In genomic region chr2:143900821-143901351, GRCm38 (mm10) we compare ENCODE assay signal across 18 mouse cellular contexts. TPM values are rescaled to one million over a fixed set of nuclear protein-coding genes. Genes with fewer than 3 reads are reported as not detected.
DNase-seq lines count a peak whose midpoint lies in the region; ATAC-seq and TF ChIP-seq lines count a peak whose summit lies in the region.
"Had no signal": no experiment of that assay in that cellular context is flagged by ENCODE, and none has a peak within 500 bp of the region (broad histone marks: within the 10 kb centered on the region; RNA-seq: fewer than 3 reads in every experiment).

No protein-coding gene starts in this region.

- no peak for TF ChIP-seq EP300 in lung, postnatal 0 days (IDR thresholded peaks at IDR 0.05)

- no peak for TF ChIP-seq CTCF in lung, postnatal 0 days (IDR thresholded peaks at IDR 0.05)
- TF ChIP-seq CTCF in small intestine, adult 2 months (IDR thresholded peaks at IDR 0.05; ENCODE audit: extremely low read depth, insufficient read length, insufficient replicate concordance, low read depth, low read length): no peak

- no peak overlapping the region for H3K4me3 ChIP-seq in midbrain, embryonic 14.5 days (replicated peaks; ENCODE audit: low read depth, low read length)
- H3K4me3 ChIP-seq in midbrain, embryonic 16.5 days (ENCODE audit: low read depth, low read length): no peak overlapping the region
- no peak overlapping the region for H3K4me3 ChIP-seq in lung, postnatal 0 days (ENCODE audit: low read depth, low read length)
- no peak overlapping the region for H3K4me3 ChIP-seq in small intestine, adult 2 months (ENCODE audit: low read depth, low read length)
- H3K4me3 ChIP-seq: heart, embryonic 12.5 days; layer of hippocampus, adult 2 months; limb, embryonic 12.5 days; liver, embryonic 15.5 days; megakaryocyte, embryonic 14.5 days; neural tube, embryonic 13.5 days had no signal

- ATAC-seq in midbrain, embryonic 14.5 days (ENCODE audit: low FRiP score, low TSS enrichment): no peak
- ATAC-seq in midbrain, embryonic 16.5 days: no peak
- peak; percentile 68 for ATAC-seq in lung, postnatal 0 days

- no peaks in the 10 kb centered on the region for H3K4me1 ChIP-seq in midbrain, embryonic 14.5 days (ENCODE audit: control insufficient read depth, insufficient read depth, low read length)
- no peaks in the 10 kb centered on the region for H3K4me1 ChIP-seq in midbrain, embryonic 16.5 days (ENCODE audit: control insufficient read depth, insufficient read depth, low read length)
- peaks cover 9% of the 10 kb centered on the region; the same call in 1 of the 2 replicates for H3K4me1 ChIP-seq in lung, postnatal 0 days (ENCODE audit: insufficient read depth, low read depth, low read length)
- peaks cover 27% of the 10 kb centered on the region; the same call in 1 of the 2 replicates for H3K4me1 ChIP-seq in small intestine, adult 2 months (ENCODE audit: control insufficient read depth, insufficient read depth, insufficient read length, low read length)
- H3K4me1 ChIP-seq: limb, embryonic 12.5 days; neural tube, embryonic 13.5 days had no signal

- intact Hi-C loops in heart, postnatal 25 days (cut with DNase I): no loop called here

- DNase-seq in heart, adult 11 months: peak; percentile 92
- DNase-seq in heart, postnatal 25 days (ENCODE audit: low spot score): no peak
- DNase-seq in midbrain, embryonic 14.5 days: peak; percentile 8
- DNase-seq in lung, postnatal 0 days (ENCODE audit: low spot score): peak; percentile 49
- no peak for DNase-seq in kidney, postnatal 25 days
- DNase-seq: adrenal gland, postnatal 36 days; gastrocnemius, postnatal 25 days; right cerebral cortex, postnatal 25 days had no signal

- H3K27me3 ChIP-seq in midbrain, embryonic 14.5 days (ENCODE audit: control insufficient read depth, insufficient read depth, low read length): no peaks in the 10 kb centered on the region
- H3K27me3 ChIP-seq in midbrain, embryonic 16.5 days (ENCODE audit: control insufficient read depth, insufficient read depth, low read depth, low read length): no peaks in the 10 kb centered on the region
- no peaks in the 10 kb centered on the region for H3K27me3 ChIP-seq in lung, postnatal 0 days (replicated peaks; ENCODE audit: insufficient read depth, low read length)
- H3K27me3 ChIP-seq in small intestine, adult 2 months (ENCODE audit: control insufficient read depth, insufficient read depth, low read length): no peaks in the 10 kb centered on the region
- H3K27me3 ChIP-seq: heart, embryonic 12.5 days; limb, embryonic 12.5 days; liver, embryonic 15.5 days; megakaryocyte, embryonic 14.5 days; neural tube, embryonic 13.5 days had no signal

- WGBS in midbrain, embryonic 14.5 days: 82% methylated on average over 5 of the region's 5 CpGs
- 84% methylated on average over 5 of the region's 5 CpGs for WGBS in midbrain, embryonic 16.5 days
- WGBS in lung, postnatal 0 days: 58% methylated on average over 5 of the region's 5 CpGs
- WGBS in small intestine, adult 2 months: 22% methylated on average over 5 of the region's 5 CpGs

- TF ChIP-seq POLR2A in small intestine, adult 2 months (IDR thresholded peaks at IDR 0.05; ENCODE audit: low read depth, low read length): no peak

- no peak overlapping the region for H3K9ac ChIP-seq in midbrain, embryonic 14.5 days (replicated peaks; ENCODE audit: low read length)
- H3K9ac ChIP-seq in midbrain, embryonic 16.5 days (ENCODE audit: low read depth, low read length): no peak overlapping the region
- H3K9ac ChIP-seq in lung, postnatal 0 days (replicated peaks; ENCODE audit: low read depth): no peak overlapping the region
- H3K9ac ChIP-seq: heart, embryonic 12.5 days; limb, embryonic 12.5 days; liver, embryonic 15.5 days; neural tube, embryonic 13.5 days had no signal

- no peak overlapping the region for H3K27ac ChIP-seq in midbrain, embryonic 14.5 days (replicated peaks; ENCODE audit: low read depth, low read length)
- H3K27ac ChIP-seq in midbrain, embryonic 16.5 days (ENCODE audit: low read length): no peak overlapping the region
- no peak overlapping the region for H3K27ac ChIP-seq in lung, postnatal 0 days (ENCODE audit: low read length)
- peak overlapping the region; percentile 90 for H3K27ac ChIP-seq in small intestine, adult 2 months (ENCODE audit: insufficient read depth, low read depth, low read length)
- H3K27ac ChIP-seq: layer of hippocampus, adult 2 months; limb, embryonic 12.5 days; liver, embryonic 15.5 days; neural tube, embryonic 13.5 days; stomach, postnatal 0 days had no signal

- H3K36me3 ChIP-seq in midbrain, embryonic 14.5 days (ENCODE audit: control insufficient read depth, insufficient read depth, low read length): no peaks in the 10 kb centered on the region
- no peaks in the 10 kb centered on the region for H3K36me3 ChIP-seq in midbrain, embryonic 16.5 days (ENCODE audit: control insufficient read depth, insufficient read depth, low read length)
- no peaks in the 10 kb centered on the region for H3K36me3 ChIP-seq in lung, postnatal 0 days (ENCODE audit: insufficient read depth, low read length)
- no peaks in the 10 kb centered on the region for H3K36me3 ChIP-seq in small intestine, adult 2 months (ENCODE audit: control insufficient read depth, insufficient read depth, low read length)
- H3K36me3 ChIP-seq: heart, embryonic 12.5 days; limb, embryonic 12.5 days; liver, embryonic 15.5 days; neural tube, embryonic 13.5 days had no signal

- no peak overlapping the region for H3K4me2 ChIP-seq in midbrain, embryonic 14.5 days (ENCODE audit: low read length)
- H3K4me2 ChIP-seq in midbrain, embryonic 16.5 days (ENCODE audit: low read length): no peak overlapping the region
- H3K4me2 ChIP-seq in lung, postnatal 0 days (replicated peaks; ENCODE audit: low read depth, low read length): no peak overlapping the region
- H3K4me2 ChIP-seq: heart, embryonic 12.5 days; limb, embryonic 12.5 days; liver, embryonic 15.5 days; neural tube, embryonic 13.5 days had no signal

- H3K9me3 ChIP-seq in midbrain, embryonic 14.5 days (ENCODE audit: control insufficient read depth, low read length): no peaks in the 10 kb centered on the region
- no peaks in the 10 kb centered on the region for H3K9me3 ChIP-seq in midbrain, embryonic 16.5 days (replicated peaks; ENCODE audit: control insufficient read depth, low read length, poor library complexity, severe bottlenecking)
- no peaks in the 10 kb centered on the region for H3K9me3 ChIP-seq in lung, postnatal 0 days (ENCODE audit: low read length)
- H3K9me3 ChIP-seq: heart, embryonic 12.5 days; limb, embryonic 12.5 days; liver, embryonic 15.5 days; megakaryocyte, embryonic 14.5 days; neural tube, embryonic 13.5 days had no signal

RNA-seq across cellular contexts. Expression of gene Dstn, which starts 14.2 kb away (rescaled TPM):
- total RNA-seq in heart, postnatal 25 days (2021): 100 to 1,000 TPM; 233 to 243 TPM
- polyA plus RNA-seq in midbrain, embryonic 14.5 days (2014; fragmentation: Nextera tagmentation; extraction: Ambion mirVana): 418 and 479 TPM in 2 replicates
- polyA plus RNA-seq in midbrain, embryonic 16.5 days (2015; fragmentation: Nextera tagmentation; extraction: Ambion mirVana): 429 and 431 TPM in 2 replicates
- polyA plus RNA-seq in lung, postnatal 0 days (2015; fragmentation: Nextera tagmentation; extraction: Ambion mirVana): 640 and 655 TPM in 2 replicates
- polyA plus RNA-seq in small intestine, adult 2 months (2012; rRNA removed): 28.5 and 69.3 TPM in 2 replicates

RNA-seq across cellular contexts. Expression of gene Bfsp1, which starts 37.9 kb away (rescaled TPM):
- under 1 TPM; 0.34 TPM for total RNA-seq in heart, postnatal 25 days (2021)
- 1.3 and 1.8 TPM in 2 replicates for polyA plus RNA-seq in midbrain, embryonic 14.5 days (2014; fragmentation: Nextera tagmentation; extraction: Ambion mirVana)
- 1.7 and 2.0 TPM in 2 replicates for polyA plus RNA-seq in midbrain, embryonic 16.5 days (2015; fragmentation: Nextera tagmentation; extraction: Ambion mirVana)
- 3.2 and 4.7 TPM in 2 replicates for polyA plus RNA-seq in lung, postnatal 0 days (2015; fragmentation: Nextera tagmentation; extraction: Ambion mirVana)
- polyA plus RNA-seq in small intestine, adult 2 months (2012; rRNA removed): 1.0 and 3.9 TPM in 2 replicates
- total RNA-seq: hematopoietic stem cell, adult 5-6 weeks had no signal

Comparison
In these comparisons a context has a peak if more than half of its experiments do, and no peak if none do; other contexts are left out.
1. DNase-seq: peak in heart, adult 11 months (single experiment), midbrain, embryonic 14.5 days (single experiment) and lung, postnatal 0 days (single experiment); none in heart, postnatal 25 days (single experiment) and kidney, postnatal 25 days (0 of 2).